ENCODE assay signal across 14 mouse cellular contexts in the genomic region with DNA sequence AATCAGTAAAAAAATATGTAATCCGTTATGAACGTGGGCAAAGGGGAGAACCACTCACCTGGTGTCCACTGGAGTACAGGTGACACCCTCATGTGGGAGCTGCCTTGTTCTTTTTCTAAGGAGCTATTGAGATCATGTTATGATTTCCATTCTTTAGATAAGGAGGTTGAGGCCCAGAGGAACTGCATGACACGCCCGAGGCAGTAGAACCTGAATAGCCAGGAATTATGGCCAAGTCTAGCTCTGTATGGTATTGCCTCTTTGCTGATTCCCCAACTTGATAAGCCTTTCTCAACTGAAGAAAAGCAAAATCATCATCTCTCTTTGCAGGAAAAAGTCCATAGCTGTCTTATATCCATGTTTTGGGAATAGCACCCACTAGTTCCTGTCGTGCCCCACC.
"Had no signal": no experiment of that assay in that cellular context is flagged by ENCODE, and none has a peak within 500 bp of the region (broad histone marks: within the 10 kb centered on the region; RNA-seq: fewer than 3 reads in every experiment).

No protein-coding gene starts in this region.

- H3K9ac ChIP-seq: hindbrain, embryonic 15.5 days; liver, embryonic 15.5 days; lung, embryonic 14.5 days; midbrain, embryonic 13.5 days had no signal

- H3K27me3 ChIP-seq: hindbrain, embryonic 15.5 days; liver, embryonic 15.5 days; midbrain, embryonic 13.5 days had no signal

- H3K4me1 ChIP-seq: hindbrain, embryonic 15.5 days; liver, embryonic 15.5 days; midbrain, embryonic 13.5 days had no signal

- H3K27ac ChIP-seq: hindbrain, embryonic 15.5 days; left cerebral cortex, adult 2 months; limb, embryonic 10.5 days; liver, embryonic 15.5 days; midbrain, embryonic 13.5 days had no signal

- ATAC-seq: midbrain, embryonic 13.5 days had no signal

- H3K36me3 ChIP-seq: hindbrain, embryonic 15.5 days; limb, embryonic 10.5 days; liver, embryonic 15.5 days; midbrain, embryonic 13.5 days had no signal

- H3K4me2 ChIP-seq: hindbrain, embryonic 15.5 days; liver, embryonic 11.5 days; liver, embryonic 15.5 days; lung, embryonic 14.5 days; midbrain, embryonic 13.5 days had no signal

- DNase-seq: kidney, adult 18-20 months; kidney, postnatal 10 days; kidney, postnatal 4 days; lung, embryonic 14.5 days; lung, postnatal 36 days; right cerebral cortex, postnatal 25 days; thymus, adult 2 months; thymus, postnatal 36 days had no signal

- H3K9me3 ChIP-seq: hindbrain, embryonic 15.5 days; limb, embryonic 10.5 days; liver, embryonic 15.5 days; midbrain, embryonic 13.5 days had no signal

- H3K4me3 ChIP-seq: hindbrain, embryonic 15.5 days; left cerebral cortex, adult 2 months; limb, embryonic 10.5 days; liver, embryonic 15.5 days; midbrain, embryonic 13.5 days had no signal
